Mouse (Mus musculus): Measurements from ENCODE around the gene Emc1. TPM values are rescaled to one million over a fixed set of nuclear protein-coding genes. Genes with fewer than 3 reads are reported as not detected.

Gene Emc1
- 35.4 and 38.5 TPM in 2 replicates for polyA plus RNA-seq (2011; ENCODE audit: insufficient read length, low read depth, missing spikeins)

DNA sequence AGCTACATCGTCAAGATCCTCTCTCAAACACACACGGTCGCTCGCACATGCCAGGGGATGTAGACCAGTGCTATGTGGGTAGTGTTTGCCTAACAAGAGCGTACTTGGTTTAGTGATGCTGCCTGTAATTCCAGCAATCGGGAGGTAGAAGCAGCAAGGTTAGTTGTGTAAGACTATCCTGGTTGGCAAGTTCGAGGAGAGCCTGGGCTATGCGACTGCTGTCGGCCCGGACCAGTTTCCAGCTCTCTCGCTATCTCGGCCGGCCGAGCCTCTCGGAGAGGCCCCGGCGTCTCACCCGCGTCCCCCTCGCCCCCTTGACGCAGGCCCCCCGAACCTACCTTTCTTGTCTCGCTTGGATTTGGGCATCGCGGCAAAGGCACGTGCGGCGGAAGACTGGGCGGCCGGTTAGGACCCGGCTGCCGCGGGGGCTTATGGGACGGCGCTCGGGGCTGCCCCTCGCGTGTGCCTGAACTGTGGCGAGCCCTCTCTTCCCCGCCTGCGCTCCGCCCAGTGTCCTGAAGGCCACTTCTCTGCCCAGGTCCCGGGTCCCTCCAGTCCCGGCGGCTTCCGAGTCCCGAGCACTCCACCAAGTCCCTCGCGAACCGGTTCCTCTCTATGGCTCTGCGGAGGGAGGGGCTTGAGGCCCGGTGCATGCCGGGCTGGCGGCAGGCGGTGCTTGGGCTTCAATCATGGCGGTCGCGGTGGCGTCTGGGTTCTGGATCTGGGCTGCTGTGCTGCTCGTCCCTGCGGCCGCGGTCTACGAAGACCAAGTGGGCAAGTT is at the start of gene Emc1, which contains the start of the genes Mrto4 and Ubr4:
Emc1 (plus strand) TSS at position 657 of the 781 bp plus-strand sequence.
Mrto4 (minus strand) TSS at position 646 of the 781 bp plus-strand sequence.
Ubr4 (plus strand) TSS at position 679 of the 781 bp plus-strand sequence.
- Histone ChIP-seq H3K4me1 (ENCODE audit: control insufficient read depth, insufficient read depth, low read length) (peaks cover 8% of the 10 kb centered on the region; the same call in 1 of the 2 replicates), H3K27ac (ENCODE audit: insufficient read depth, low read length) (peak within 1 kb of the TSS; percentile 93), H3K4me3 (ENCODE audit: insufficient read depth, low read length) (peak within 1 kb of the TSS; percentile 94)
- TF ChIP-seq CTCF (IDR thresholded peaks at IDR 0.05; ENCODE audit: borderline replicate concordance, insufficient read depth, low read length) (no peak), POLR2A (IDR thresholded peaks at IDR 0.05; ENCODE audit: low read depth, low read length) (peak; percentile 81)

DNA sequence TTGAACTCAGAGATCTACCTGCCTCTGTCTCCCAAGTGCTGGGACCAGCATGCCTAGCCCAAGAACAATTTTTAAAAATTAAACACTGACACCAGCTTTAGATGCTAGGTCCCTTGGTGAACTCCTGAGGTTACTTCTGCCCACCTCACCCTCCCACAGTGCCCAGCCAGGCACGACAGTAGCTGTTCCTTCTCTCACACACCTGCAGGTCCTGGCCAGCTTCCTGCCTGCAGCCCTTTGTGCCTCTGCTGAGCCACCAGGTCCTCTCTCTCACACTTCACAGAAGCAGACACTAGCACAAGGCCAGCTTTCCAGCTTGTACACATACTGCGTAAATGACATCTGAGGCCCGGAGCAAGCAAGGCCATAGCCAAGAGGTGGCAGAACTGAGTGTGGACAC is 46.9 kb upstream of the Emc1 start:
- Histone ChIP-seq H3K4me1 (ENCODE audit: control insufficient read depth, insufficient read depth, low read length) (no peaks in the 10 kb centered on the region), H3K4me3 (ENCODE audit: insufficient read depth, low read length) (no peak overlapping the region), H3K27ac (ENCODE audit: insufficient read depth, low read length) (no peak overlapping the region)
- TF ChIP-seq CTCF (IDR thresholded peaks at IDR 0.05; ENCODE audit: borderline replicate concordance, insufficient read depth, low read length) (no peak), POLR2A (IDR thresholded peaks at IDR 0.05; ENCODE audit: low read depth, low read length) (no peak)

DNA sequence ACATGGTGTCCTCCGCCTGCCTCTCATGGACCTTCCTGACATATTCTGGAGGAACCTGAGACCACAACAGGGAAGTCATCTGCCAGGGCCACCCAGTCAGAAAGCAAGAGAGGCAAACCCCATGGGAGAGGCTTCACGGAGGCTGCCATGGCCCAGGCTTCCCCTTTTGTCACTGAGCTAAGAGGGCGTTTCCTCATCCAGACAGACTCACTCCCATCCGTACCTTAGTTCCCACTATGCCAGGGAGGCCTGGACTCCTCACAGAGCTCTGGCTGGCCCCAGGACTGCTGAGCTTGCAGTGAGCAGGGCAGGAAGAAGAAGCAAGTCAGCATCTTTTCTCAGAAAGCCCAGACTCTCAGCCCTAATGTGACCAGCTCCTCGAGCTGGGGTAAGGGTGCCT is 44.5 kb upstream of the Emc1 start:
- H3K4me3 ChIP-seq (ENCODE audit: insufficient read depth, low read length): no peak overlapping the region
- TF ChIP-seq POLR2A (IDR thresholded peaks at IDR 0.05; ENCODE audit: low read depth, low read length): no peak
- no peak for TF ChIP-seq CTCF (IDR thresholded peaks at IDR 0.05; ENCODE audit: borderline replicate concordance, insufficient read depth, low read length)
- no peak overlapping the region for H3K27ac ChIP-seq (ENCODE audit: insufficient read depth, low read length)
- H3K4me1 ChIP-seq (ENCODE audit: control insufficient read depth, insufficient read depth, low read length): no peaks in the 10 kb centered on the region

DNA sequence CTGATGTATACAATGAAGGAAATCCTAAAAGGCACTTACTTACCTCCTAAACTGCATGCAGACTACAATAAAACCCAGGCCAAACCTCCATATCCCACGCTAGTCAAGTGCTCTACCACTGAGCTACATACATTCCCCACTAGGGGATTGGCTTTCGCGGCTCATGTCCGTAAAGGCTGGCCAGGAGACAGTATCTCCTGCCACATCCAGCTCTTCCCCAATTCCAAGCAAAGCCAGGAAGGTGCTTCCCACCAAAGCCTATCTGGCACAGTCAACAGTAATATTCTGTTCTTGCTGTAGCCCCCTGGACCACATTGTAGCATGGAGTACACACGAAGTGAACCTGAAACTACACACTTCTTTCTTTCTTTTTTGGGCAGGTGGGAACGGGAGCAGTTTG is 42.7 kb upstream of the Emc1 start:
- Histone ChIP-seq H3K27ac (ENCODE audit: insufficient read depth, low read length) (no peak overlapping the region), H3K4me3 (ENCODE audit: insufficient read depth, low read length) (peak overlapping the region; percentile 57), H3K4me1 (ENCODE audit: control insufficient read depth, insufficient read depth, low read length) (no peaks in the 10 kb centered on the region)
- no peak for TF ChIP-seq CTCF (IDR thresholded peaks at IDR 0.05; ENCODE audit: borderline replicate concordance, insufficient read depth, low read length)
- no peak for TF ChIP-seq POLR2A (IDR thresholded peaks at IDR 0.05; ENCODE audit: low read depth, low read length)

DNA sequence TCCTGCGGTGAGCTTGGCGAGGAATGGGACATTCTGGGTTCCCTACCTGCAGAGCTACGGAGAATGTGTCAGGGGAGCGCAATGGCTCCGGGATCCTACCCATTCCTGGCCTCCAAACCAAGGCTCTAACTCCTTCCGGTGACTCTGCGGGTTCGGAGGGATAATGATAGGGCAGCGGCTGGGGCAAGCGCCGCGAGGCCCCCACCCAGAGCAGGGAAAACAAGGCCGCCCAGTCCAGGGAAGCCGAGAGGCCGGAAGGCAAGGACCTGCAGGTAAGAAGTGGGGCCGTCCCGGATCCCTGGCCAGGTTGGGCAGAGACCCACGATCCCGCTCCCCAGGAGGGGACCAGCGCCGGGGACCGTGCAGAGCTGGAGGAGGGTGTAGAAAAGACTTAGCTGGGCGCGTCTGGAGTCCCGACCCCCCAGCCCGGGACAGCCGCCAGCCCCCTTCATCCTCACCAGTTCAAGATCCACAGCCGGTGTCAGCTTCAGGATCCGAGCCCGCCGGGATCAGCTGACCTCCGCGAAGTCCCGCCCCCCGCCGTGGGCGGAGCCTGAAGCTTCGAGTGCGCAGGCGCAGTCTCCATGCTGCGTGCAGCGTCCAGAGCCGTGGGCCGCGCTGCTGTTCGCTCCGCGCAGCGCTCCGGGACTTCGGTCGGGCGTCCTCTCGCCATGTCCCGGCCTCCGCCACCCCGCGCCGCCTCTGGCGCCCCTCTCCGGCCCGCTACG is 42.1 kb upstream of the Emc1 start, which contains the start of the genes Pqlc2 and Akr7a5:
Pqlc2 (minus strand) TSS at position 538 of the 728 bp plus-strand sequence.
Akr7a5 (plus strand) TSS at position 574 of the 728 bp plus-strand sequence.
- TF ChIP-seq CTCF (IDR thresholded peaks at IDR 0.05; ENCODE audit: borderline replicate concordance, insufficient read depth, low read length): no peak
- TF ChIP-seq POLR2A (IDR thresholded peaks at IDR 0.05; ENCODE audit: low read depth, low read length): peak; percentile 99
- no peak within 1 kb of the TSS for H3K27ac ChIP-seq (ENCODE audit: insufficient read depth, low read length)
- no peaks in the 10 kb centered on the region for H3K4me1 ChIP-seq (ENCODE audit: control insufficient read depth, insufficient read depth, low read length)
- peak within 1 kb of the TSS; percentile 57 for H3K4me3 ChIP-seq (ENCODE audit: insufficient read depth, low read length)

DNA sequence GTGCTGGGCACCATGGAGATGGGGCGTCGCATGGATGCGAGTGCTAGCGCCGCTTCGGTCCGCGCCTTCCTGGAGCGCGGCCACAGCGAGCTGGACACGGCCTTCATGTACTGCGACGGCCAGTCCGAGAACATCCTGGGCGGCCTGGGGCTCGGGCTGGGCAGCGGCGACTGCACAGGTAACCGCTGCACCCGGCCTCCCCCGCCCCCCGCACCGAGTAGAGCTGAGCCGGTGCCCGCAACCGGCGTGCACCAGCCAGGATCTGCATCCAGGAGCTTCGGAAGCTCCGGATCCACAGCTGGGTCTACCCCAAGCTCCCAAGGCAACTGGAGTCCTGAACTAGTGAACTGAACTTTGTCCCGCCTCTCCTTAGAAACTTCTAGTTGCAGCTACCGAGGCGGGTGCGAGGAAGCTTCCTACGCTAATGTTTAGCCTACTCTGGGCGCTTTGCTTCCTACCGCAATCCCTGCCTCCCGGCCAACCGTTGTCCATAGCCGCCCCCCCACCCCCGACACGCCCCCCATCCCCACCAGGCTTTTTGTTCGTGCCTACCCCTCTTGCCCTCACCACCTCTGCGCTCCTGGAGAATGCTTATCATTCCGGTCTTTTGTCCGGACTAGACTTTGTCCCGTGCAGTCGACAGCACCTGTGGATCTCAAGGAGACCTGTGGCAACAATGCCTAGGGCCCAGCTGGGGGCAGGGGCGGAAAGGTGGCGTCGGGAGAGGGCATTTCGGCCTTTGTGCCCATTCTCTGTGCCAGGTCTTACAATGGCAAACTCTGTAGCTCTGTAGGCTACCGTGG is 41.3 kb upstream of the Emc1 start:
- Histone ChIP-seq H3K4me3 (ENCODE audit: insufficient read depth, low read length) (peak overlapping the region; percentile 57), H3K27ac (ENCODE audit: insufficient read depth, low read length) (no peak overlapping the region), H3K4me1 (ENCODE audit: control insufficient read depth, insufficient read depth, low read length) (no peaks in the 10 kb centered on the region)
- no peak for TF ChIP-seq CTCF (IDR thresholded peaks at IDR 0.05; ENCODE audit: borderline replicate concordance, insufficient read depth, low read length)
- TF ChIP-seq POLR2A (IDR thresholded peaks at IDR 0.05; ENCODE audit: low read depth, low read length): no peak

DNA sequence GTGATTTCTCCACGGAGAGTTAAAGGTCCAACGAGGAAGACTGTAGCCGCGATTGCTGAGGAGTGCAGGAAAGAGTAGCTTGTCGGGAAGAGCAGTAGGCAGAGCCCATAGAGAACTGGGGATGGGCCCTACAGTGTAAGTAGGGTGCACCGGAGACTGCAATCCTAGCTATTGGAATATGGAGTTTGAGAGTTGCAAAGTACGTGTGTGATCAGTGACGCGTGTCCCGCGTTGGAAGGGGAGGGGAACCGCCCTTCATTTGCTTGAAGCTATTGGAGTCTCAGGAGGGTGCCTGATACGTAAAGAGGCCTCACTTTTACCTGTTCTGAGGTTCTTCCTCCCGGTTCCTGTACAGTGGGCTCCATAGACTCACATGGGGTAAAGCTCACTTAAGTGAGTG is 40.7 kb upstream of the Emc1 start:
- H3K4me3 ChIP-seq (ENCODE audit: insufficient read depth, low read length): peak overlapping the region; percentile 57
- H3K27ac ChIP-seq (ENCODE audit: insufficient read depth, low read length): no peak overlapping the region
- TF ChIP-seq POLR2A (IDR thresholded peaks at IDR 0.05; ENCODE audit: low read depth, low read length) (no peak), CTCF (IDR thresholded peaks at IDR 0.05; ENCODE audit: borderline replicate concordance, insufficient read depth, low read length) (no peak)
- no peaks in the 10 kb centered on the region for H3K4me1 ChIP-seq (ENCODE audit: control insufficient read depth, insufficient read depth, low read length)

DNA sequence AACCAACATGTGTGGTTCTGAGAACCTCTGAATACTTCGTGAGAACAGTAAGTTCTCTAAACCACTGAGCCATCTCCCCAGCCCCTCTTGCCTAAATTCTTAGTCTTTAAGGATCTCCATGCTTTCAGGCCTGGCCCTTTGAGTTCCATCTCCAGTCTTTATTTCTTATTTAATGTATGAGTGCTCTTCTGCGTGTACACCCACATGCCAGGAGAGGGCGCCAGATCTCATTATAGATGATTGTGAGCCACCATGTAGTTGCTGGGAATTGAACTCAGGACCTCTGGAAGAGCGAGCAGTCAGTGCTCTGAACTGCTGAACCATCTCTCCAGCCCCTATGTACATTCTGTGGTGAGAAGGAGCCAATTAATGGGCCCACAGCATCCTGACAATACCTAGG is 39.8 kb upstream of the Emc1 start:
- H3K4me1 ChIP-seq (ENCODE audit: control insufficient read depth, insufficient read depth, low read length): no peaks in the 10 kb centered on the region
- TF ChIP-seq POLR2A (IDR thresholded peaks at IDR 0.05; ENCODE audit: low read depth, low read length) (no peak), CTCF (IDR thresholded peaks at IDR 0.05; ENCODE audit: borderline replicate concordance, insufficient read depth, low read length) (no peak)
- H3K27ac ChIP-seq (ENCODE audit: insufficient read depth, low read length): no peak overlapping the region
- no peak overlapping the region for H3K4me3 ChIP-seq (ENCODE audit: insufficient read depth, low read length)

DNA sequence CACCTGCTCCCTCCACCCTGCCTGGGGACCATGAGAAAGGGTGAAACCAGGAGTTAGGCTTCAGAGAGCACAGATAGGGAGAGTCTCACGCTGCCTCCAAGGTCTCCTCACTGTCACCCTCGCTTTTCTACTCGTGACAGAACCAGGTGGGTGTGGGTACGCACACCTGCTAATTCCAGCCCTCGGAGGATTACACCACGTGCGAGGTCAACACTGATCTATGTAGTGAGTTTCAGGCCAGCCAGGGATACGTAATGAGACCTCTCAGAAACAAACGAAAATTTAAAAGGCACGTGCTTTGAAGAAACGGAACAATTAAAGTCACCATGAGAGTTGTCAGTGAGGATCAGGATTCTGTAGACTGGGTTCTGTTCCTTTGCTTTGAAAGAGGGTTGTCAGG is 33.9 kb upstream of the Emc1 start:
- Histone ChIP-seq H3K4me3 (ENCODE audit: insufficient read depth, low read length) (no peak overlapping the region), H3K27ac (ENCODE audit: insufficient read depth, low read length) (no peak overlapping the region), H3K4me1 (ENCODE audit: control insufficient read depth, insufficient read depth, low read length) (no peaks in the 10 kb centered on the region)
- TF ChIP-seq CTCF (IDR thresholded peaks at IDR 0.05; ENCODE audit: borderline replicate concordance, insufficient read depth, low read length) (no peak), POLR2A (IDR thresholded peaks at IDR 0.05; ENCODE audit: low read depth, low read length) (no peak)
